1 mouse cellular context compared by ENCODE assay signal in genomic region chr17:25875171-25876136, GRCm38 (mm10).
TF ChIP-seq lines count a peak whose summit lies in the region.

No protein-coding gene starts in this region.

TF ChIP-seq in MEL, 35 proteins besides CTCF, POLR2A, EP300 and RAD21 (continued from another document):
- peak; percentile 54; the same call in 1 of the 2 replicates for TF ChIP-seq MYC (IDR thresholded peaks at IDR 0.05; ENCODE audit: low read depth, low read length)
- peak; percentile 89 for TF ChIP-seq NELFE (IDR thresholded peaks at IDR 0.05; ENCODE audit: low read depth, low read length)
- TF ChIP-seq ETS1 (IDR thresholded peaks at IDR 0.05; ENCODE audit: low read depth, low read length): peak; percentile 37; the same call in 1 of the 2 replicates
